Mouse (Mus musculus) embryo, embryonic 10 days (tissue): ENCODE data around the gene Larp4.

Source experiments
- DNase-seq: peaks from one replicate; pipeline ENCODE4 v3.0.0-alpha.2; 2015; ENCODE audit warnings: low spot score

Gene Larp4

GRCm38 (mm10) chr15:100006180-100006579, 36.3 kb downstream of the Larp4 start:
- no peak for DNase-seq

- DNase-seq: no peak
These were observed 48.5 kb downstream of the Larp4 start for GRCm38 (mm10) chr15:100018280-100018899.

- no peak for DNase-seq
These were observed 51.3 kb downstream of the Larp4 start for GRCm38 (mm10) chr15:100021175-100021574.

- DNase-seq: peak; percentile 69
These were observed 53.1 kb downstream of the Larp4 start for GRCm38 (mm10) chr15:100022923-100023322.

- no peak for DNase-seq
These were observed 55.4 kb downstream of the Larp4 start for GRCm38 (mm10) chr15:100025076-100025834.

GRCm38 (mm10) chr15:100028133-100028532, 58.3 kb downstream of the Larp4 start:
- DNase-seq: no peak

- no peak for DNase-seq
These were observed 59.6 kb downstream of the Larp4 start for GRCm38 (mm10) chr15:100029497-100029896.

- DNase-seq: no peak
These were observed 60.0 kb downstream of the Larp4 start for GRCm38 (mm10) chr15:100029900-100030299.

GRCm38 (mm10) chr15:100032546-100032945, 62.7 kb downstream of the Larp4 start:
- no peak for DNase-seq

GRCm38 (mm10) chr15:100038470-100038971, 68.7 kb downstream of the Larp4 start, which contains the start of gene Dip2b:
Gene Dip2b (plus strand): TSS chr15:100038664.
- DNase-seq: peak; percentile 96

GRCm38 (mm10) chr15:100039001-100039701, 69.3 kb downstream of the Larp4 start:
- peak; percentile 84 for DNase-seq

- no peak for DNase-seq
These were observed 70.8 kb downstream of the Larp4 start for GRCm38 (mm10) chr15:100040541-100041266.

- DNase-seq: no peak
These were observed 71.6 kb downstream of the Larp4 start for GRCm38 (mm10) chr15:100041267-100042047.

GRCm38 (mm10) chr15:100042048-100042400, 72.2 kb downstream of the Larp4 start:
- no peak for DNase-seq

GRCm38 (mm10) chr15:100045576-100045975, 75.7 kb downstream of the Larp4 start:
- DNase-seq: no peak

- no peak for DNase-seq
These were observed 79.7 kb downstream of the Larp4 start for GRCm38 (mm10) chr15:100049496-100050087.

GRCm38 (mm10) chr15:100050940-100051339, 81.1 kb downstream of the Larp4 start:
- no peak for DNase-seq

GRCm38 (mm10) chr15:100052726-100053125, 82.9 kb downstream of the Larp4 start:
- DNase-seq: no peak

GRCm38 (mm10) chr15:100056397-100056908, 86.6 kb downstream of the Larp4 start:
- DNase-seq: no peak

- DNase-seq: no peak
These were observed 87.8 kb downstream of the Larp4 start for GRCm38 (mm10) chr15:100057698-100058097.

GRCm38 (mm10) chr15:100058143-100058542, 88.3 kb downstream of the Larp4 start:
- DNase-seq: no peak
